Mouse (Mus musculus) kidney, adult 18-20 months (tissue): ENCODE measurements around the gene Rps25.
"Not testable (repeated sequence)": the region's sequence is repeated elsewhere in the genome, so short reads cannot be mapped to it uniquely, and the experiment has no call there.

Source experiments
- DNase-seq: peaks from one replicate; pipeline ENCODE4 v3.0.0; 2021

Rps25 gene

DNA sequence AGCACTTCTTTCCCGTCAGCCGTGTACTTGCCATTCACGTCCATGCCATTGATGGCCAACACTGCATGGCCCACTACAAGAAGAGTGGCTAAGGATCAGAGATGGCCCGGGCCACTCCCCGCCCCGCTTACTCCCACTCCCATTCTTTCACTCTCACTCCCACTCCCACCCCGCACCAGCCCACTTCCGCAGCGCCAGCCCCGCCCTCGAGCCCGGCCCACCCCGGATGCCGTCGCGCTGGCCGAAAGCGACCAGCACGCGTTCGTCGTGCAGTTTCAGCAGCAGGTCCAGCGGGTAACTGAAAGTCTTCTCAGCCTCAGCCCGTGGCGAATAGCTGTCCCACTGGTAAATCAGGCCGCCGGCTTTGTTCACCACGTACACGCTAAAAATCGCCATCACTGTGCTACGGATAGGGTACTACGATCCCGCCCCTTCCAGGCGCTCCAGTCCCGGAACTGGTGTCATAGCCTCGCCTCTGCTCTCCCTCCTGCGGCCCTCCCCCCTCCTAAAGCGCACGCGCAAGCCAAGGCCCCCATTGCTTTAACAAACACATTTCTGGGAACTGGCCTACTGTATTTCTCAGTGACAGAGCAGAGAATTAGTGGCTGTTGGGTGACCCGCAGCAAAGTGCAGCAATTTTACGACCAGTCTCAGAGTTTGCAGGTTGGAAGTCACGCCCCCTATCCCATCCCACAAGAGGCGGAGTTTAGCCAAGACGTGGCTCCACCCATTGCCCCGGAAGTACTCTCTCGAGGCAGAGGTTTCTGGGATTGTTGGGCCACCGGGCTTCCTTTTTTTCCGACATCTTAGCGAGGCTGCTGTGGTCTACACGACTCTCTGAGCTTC is at the start of gene Rps25, which contains the start of gene Trappc4:
Gene Rps25 (plus strand): TSS at position 234 of the 846 bp plus-strand sequence.
Gene Trappc4 (minus strand): TSS at position 695 of the 846 bp plus-strand sequence.
- peak; percentile 95 for DNase-seq

DNA sequence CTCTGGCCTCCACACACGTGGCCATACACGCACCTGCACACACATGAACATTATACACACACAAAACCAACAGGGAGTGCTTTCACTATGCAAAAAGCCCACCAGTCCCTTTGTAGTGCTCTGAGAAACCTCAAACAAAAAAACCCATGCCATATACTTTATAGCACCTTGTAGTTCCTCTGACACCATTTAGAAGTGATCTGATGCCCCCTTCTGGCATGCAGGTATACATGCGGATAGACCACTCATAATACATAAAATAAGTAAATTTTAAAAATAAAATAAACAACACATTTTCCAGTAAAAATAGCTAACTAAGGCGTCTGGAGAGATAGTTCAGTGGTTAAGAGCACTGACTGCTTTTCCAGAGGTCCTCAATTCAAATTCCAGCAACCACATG is 49.7 kb upstream of the Rps25 start:
- DNase-seq, result no peak

DNA sequence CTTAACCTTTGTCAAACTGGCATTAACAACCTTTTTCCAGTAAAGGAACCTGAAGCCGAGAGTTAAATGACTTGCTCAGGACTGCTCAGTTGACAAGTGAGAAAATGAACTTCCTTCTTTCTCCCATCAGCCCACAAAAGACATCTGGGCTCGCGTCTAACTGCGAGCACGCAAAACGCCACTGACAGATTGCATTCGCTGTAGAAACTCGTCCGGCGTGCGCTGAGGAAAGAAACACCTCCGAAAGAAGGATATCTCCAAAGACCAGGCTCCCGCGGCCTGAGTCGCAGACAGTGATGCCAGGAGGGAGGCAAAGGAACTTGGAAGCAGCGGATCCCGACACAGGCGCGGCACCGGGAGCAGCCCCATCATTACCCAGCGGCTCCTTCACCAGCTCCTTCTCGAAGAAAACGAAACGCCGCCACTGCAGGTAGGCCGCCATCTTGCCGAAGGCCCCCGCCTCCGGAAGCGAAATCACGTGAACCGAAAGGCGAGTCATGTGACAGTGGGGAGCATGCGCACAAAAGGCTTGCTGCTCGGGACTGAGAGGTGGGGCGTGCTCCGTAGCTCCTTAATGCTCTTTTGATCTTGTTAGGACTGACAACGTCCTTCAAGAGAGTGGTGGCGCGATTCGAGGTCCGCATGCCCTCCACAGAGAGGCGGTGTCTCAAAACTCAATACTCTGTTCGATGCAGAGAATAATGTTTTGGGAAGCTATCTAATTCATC is 45.6 kb upstream of the Rps25 start, which contains the start of gene Vps11:
Gene Vps11 (minus strand): TSS at position 481 of the 728 bp plus-strand sequence.
- peak; percentile 95 for DNase-seq

DNA sequence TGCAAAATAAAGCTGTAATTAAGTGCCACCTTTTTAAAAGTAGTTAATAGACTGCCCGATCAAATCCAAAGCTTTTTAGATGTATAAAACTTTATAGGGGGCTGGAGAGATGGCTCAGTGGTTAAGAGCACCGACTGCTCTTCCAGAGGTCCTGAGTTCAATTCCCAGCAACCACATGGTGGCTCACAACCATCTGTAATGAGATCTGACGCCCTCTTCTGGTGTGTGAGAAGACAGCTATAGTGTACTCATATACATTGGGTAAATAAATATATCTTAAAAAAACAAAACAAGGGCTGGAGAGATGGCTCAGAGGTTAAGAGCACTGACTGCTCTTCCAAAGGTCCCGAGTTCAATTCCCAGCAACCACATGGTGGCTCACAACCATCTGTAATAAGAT is 45.0 kb upstream of the Rps25 start:
- not testable (repeated sequence) for DNase-seq

DNA sequence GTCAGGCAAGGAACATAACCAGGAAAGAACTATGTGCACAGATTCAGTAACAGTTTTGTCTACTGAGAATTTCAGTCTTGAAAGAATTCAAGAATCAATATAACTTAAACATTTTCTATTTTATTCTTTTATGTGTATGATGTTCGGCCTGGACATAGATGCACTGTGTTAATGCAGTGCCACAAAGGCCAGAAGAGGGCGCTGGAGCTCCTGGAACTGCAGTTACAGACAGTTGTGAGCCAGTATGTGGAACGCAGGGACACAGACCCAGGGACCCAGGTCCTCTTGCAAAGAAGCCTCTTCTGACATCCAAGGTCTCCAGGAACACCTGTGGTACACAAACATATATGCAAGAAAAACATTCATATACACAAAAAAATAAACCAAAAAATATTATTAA is 42.5 kb upstream of the Rps25 start:
- peak; percentile 46 for DNase-seq

DNA sequence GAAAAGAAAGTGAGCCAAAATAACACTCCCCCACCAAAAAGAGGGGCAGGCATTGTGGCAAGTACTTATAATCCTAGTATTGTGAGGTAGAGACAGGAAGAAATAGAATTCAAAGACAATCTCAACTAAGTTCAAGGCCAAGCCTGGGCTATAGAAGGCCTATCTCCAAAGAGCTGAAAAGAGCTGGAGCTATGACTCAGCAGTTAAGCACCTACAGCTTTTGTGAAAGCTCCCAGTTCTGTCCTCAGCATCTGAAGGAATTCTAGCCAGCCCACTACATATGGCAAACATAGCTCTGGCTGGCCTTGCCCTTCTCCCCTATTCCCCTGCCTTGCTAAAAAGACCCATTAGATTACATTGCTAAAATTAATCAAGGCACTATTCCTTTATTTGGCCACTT is 33.6 kb upstream of the Rps25 start:
- no peak for DNase-seq

DNA sequence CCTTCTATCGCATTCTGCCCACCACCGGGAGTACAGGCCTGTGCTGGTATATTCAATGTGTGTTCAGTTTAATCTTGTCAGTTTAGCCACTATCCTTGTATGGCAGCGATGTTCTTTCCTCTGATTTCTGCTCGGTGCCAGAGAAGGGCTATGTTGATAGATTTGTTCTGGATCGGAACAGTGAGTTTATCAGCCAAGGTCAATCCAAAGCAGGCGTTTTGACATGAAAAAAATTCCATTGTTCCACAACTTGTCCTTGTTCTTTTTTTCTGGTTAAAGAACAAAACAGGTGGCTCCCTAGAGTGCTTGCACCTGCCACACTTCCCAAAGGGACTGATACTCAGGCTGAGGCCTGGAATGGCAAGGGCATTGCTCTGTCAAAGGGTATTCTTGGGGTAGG is 30.8 kb upstream of the Rps25 start:
- DNase-seq, result no peak

DNA sequence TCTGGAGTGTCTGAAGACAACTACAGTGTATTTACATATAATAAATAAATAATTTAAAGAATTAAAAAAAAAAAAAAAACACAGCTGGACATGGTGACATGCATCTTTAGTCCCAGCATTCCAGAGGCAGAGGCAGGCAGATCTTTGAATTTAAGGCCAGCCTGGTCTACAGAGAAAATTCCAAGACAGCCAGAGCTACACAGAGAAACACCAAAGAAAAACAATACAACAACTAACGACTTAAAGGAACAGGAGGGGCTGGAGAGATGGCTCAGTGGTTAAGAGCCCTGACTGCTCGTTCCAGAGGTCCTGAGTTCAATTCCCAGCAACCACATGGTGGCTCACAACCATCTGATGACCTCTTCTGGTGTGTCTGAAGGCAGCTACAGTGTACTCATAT is 29.6 kb upstream of the Rps25 start:
- DNase-seq, result not testable (repeated sequence)

DNA sequence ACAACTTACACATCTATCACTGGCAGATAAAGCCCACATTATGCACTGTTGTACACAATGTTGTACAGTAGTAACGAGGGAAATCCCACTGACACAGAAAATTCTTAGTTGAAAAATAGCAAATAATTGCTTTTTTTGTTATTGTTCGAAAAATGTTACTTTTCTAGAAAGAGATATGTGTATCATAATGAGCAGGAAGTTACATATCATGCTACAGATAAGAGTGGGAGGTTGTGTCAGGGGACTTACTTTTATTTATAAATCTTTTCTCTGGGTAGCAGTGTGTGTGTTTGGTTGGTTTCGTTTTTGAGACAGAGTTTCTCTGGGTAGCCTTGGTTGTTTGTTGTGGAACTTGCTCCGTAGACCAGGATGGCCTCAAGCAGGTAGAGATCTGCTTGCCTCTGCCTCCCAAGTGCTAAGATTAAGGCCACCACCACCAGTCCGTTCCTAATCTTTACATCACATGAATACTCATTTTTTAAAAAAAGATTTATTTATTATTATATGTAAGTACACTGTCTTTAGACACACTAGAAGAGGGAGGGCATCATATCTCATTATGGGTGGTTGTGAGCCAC is 28.7 kb upstream of the Rps25 start:
- DNase-seq, result no peak

DNA sequence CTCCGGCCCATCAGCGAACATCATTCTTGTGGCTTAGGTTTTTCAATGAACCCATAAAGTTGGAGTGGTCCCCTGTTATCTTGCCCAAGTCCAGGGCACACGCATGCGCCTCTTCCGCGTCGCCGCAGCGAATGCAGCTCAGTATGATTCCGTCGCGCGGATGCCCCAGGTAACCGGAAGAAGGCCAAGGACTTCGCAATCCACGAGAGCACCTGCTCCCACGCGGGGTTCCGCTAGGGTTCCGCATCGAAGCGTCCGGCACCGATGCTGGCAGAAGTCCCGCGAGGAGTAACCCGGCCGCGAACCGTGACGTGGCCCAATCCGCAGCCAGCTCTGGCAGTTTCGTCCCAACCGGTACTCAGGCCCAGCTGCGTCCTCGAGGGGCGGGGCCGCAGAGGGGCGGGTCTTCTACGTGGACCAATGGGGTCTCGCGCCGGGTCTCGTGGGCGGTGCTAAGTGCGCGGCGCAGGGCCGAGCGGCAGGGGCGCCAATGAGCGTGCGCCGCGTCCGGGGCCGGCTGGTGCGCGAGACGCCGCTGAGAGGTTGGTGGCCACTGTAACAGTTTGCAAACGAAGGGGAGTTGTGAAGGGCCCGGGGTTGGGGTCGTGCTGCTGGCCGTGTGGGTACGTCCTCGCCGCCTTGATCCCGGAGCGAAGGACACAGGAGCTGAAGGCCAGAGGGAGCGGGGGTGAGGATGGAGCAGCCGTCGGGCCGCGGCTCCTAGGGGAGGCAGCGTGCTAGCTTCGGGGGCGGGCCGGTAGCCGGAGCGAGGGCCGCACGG is 27.7 kb upstream of the Rps25 start, which contains the start of gene Hyou1:
Gene Hyou1 (plus strand): TSS at position 437 of the 781 bp plus-strand sequence.
- peak; percentile 100 for DNase-seq

DNA sequence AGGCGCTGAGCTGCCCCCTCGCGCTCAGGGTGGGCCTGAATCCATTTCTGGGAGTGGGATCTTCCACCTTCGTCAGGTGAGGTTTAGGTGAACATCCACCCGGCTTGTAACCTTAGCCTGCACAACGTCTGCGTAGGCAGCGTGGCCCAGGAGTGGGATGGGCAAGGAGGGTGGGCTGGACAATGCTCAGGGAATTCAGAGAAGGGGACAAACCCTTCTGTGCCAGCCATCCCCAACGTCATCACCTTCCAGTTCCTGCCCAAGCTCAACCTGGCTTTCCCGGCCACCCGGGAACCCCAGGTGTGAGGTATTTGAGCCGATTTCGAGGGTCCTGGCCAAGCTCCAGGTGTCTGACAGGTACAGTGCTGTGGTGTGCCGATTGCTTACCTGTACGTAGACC is 27.1 kb upstream of the Rps25 start:
- no peak for DNase-seq

DNA sequence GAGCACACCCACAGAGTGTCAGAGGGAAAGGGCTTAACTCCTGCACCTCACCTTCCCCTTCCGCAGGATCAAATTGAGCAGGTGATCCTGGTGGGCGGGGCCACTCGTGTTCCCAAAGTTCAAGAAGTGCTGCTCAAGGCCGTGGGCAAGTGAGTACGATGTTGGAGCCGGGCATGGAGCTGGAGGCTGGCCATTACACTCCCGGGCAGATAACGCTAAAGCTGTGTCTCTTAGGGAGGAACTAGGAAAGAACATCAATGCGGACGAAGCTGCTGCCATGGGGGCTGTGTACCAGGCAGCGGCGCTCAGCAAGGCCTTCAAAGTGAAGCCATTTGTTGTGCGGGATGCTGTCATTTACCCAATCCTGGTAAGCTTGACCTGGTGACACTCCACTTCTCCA is 22.3 kb upstream of the Rps25 start:
- DNase-seq, result no peak

DNA sequence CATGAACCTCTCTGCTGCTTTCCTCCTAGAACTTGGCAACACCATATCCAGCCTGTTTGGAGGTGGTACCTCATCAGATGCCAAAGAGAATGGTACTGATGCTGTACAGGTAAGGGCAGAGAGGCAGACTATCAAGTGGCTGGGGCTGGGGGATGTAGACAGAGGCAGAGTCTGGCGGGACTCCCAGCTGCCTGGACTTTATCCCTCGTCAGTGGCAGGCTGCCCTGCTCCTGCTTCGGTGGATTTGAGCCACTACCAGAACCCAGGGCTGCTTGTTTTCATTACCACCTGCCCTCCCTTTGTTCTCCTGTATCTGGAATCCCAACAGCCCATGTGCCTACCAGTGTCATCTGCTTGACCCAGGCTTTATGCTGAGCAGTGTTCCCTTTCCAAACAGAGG is 19.7 kb upstream of the Rps25 start:
- DNase-seq, result peak; percentile 62

DNA sequence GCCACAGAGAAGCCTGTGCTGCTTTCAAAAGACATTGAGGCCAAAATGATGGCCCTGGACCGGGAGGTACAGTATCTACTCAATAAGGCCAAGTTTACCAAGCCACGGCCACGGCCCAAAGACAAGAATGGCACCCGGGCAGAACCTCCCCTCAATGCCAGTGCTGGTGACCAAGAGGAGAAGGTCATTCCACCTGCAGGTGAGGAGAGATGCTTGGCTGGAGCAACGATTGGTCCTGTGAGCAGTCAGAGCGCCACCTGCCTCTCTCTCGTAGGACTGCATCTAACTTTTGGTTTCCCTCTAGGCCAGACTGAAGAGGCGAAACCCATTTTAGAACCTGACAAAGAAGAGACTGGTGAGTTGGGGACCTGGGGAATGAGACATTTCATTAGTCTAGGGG is 17.7 kb upstream of the Rps25 start:
- peak; percentile 65 for DNase-seq

DNA sequence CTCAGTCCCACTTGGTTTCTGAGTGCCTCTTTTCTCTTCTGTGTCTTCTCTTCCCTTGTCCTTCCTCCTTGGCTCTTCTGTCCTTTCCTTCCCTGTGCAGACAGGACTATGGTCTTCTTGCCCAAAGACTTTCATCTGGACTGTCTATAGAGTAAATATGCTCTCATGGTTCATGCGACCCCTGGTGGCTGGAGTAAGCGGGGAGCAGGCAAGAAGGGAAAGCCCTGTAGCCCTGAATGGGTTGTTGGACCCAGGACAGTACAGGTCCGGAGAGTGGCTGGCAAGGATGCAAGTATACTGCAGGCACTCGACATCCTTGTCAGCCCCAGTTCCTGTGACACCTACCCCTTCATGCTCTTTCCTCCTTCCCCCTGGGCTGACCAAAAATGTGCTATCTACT is 15.5 kb upstream of the Rps25 start:
- peak; percentile 79 for DNase-seq

DNA sequence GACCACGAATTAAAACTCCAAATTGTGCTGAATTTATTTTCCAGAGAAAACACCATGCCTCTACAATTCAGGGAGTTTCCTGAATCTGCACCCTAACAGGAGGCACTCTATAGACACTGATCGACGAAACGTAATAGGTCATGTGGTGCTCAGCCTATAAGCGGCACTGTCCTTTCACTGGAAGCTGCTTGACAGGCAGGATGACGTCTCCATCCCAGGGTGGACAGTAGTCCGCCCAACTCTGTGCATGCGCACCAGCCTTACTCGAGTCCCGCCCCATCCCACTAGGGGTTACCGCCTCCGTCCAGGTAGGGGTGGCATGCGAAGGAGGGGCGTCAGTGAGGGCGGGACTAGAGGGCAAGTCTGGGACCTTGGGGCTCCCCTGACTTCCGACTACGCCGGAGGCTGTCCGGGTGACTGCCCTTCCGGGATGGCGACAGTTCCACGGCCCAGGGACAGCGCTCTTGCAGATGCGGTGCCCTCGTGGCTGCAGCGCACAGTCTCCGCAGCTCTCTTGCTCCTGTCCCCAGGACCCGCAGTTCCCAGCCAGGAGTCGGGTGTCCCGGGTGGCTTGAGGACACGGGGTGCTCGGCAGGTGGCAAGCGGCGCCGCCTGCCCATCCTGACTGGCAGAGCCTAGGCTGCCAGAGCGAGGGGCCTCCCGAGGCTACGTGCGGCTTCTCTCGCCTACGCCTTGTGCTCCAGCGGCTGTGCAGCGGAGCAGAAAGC is 10.1 kb upstream of the Rps25 start, which contains the start of gene Slc37a4:
Gene Slc37a4 (plus strand): TSS at position 169 of the 728 bp plus-strand sequence.
- DNase-seq, result peak; percentile 96

DNA sequence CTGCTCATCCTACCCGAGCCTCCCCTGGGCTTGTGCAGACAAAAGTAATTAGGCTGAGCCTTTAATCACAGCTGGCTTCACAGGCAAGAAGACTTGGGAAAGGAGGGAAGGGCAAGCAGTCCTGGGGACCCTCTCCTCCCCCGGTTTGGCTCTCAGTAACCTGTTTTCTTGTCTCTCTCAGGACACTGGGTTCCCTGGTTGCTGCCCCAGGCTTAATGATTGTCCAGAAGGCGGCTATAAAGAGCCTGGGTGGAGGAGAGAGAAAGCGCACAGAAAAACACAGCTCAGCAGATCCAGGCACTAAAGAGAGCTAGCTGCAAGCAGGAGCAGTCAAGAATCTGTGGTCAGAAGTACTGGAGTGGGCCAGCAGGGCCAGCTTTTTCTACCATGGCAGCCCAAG is 8.9 kb upstream of the Rps25 start:
- peak; percentile 89 for DNase-seq

DNA sequence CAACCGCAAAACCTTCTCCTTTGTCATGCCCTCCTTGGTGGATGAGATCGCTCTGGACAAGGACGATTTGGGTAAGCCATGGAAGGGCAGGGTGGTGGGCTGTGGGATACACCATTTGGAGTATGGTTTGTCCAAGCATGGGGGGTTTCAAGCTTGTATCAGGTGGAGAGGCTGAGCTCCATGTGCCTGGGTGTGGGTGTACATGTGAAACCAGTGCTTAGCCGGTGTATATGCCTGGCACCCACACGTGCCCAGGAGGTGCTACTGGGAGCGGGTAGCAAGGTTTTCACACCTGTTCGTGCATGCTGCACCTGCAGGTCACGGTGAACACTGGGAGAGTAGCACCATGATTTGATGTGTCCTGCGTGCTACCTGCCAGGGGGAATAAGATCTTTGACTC is 8.4 kb upstream of the Rps25 start:
- no peak for DNase-seq

DNA sequence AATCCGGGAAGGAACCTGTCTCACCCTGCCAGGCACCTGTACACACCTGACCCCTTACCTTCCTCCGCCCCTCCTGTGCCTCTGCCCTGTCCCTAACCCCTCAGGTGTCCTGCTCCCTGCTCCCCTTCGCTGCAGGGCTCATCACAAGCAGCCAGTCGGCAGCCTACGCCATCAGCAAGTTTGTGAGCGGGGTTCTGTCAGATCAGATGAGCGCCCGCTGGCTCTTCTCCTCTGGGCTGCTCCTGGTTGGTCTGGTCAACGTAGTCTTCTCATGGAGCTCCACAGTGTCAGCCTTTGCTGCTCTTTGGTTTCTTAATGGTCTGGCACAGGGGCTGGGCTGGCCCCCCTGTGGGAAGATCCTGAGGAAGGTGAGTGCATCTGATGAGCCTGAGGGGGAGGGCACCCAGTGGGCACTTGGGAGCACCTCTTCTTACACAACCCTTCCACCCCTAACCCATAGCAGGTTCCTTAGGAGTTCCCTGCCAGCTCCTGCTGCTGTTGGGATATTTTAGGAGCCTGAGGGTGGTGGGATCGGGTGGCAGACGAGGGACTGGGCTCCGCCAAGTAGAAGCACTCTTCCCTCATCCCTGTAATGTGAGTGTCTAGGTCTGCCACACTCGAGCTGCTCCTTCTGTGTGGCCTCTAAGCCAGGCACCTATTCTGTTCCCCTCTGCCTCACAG is 7.7 kb upstream of the Rps25 start:
- no peak for DNase-seq

DNA sequence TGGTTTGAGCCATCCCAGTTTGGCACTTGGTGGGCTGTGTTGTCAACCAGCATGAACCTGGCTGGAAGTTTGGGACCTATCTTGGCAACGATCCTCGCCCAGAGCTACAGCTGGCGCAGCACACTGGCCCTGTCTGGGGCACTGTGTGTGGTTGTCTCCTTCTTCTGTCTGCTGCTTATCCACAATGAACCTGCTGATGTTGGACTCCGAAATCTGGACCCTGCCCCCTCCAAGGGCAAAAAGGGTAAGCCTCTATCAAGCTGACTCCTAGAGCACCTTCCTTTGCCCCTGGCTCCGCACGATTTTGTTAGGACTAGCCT is 7.2 kb upstream of the Rps25 start:
- DNase-seq, result peak; percentile 45

DNA sequence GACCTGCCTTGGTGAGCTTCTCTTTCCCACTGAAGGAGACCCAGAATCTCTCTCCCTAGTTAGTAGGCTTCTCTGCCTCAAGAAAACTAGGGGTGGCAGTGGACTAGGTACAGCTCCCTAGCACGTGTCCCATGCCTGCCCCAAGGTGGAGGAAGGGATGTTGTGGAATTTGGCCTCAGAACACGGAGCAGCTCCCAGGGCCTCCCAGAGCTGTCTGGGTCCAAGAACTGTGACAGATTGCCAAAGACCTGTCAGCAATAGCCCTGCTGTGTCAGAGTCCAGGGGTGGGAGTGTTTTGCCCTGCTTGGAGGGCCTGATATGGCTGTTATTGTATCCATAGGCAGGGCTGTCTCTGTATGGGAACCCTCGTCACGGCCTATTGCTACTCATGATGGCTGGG is 5.9 kb upstream of the Rps25 start:
- DNase-seq, result peak; percentile 80

DNA sequence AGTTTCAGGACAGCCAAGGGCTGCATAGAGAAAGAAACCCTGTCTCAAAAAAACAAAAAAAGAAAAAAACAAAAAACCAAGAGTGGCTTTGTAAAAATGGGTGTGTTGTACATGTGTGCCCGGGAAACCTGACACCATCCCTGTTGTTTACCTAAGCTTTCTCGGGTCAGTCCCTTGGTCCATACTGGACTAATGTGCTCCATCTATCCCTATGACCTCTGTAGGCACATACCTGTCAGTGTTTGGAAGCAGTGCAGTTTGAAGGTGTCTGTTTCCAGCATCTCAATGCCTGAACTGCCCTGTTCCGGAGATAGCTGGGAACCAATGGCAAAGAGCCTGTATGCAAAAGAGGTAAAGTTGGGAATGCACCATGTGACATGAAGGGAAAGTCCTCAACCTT is 1.9 kb upstream of the Rps25 start:
- DNase-seq, result no peak
